Comparison of ENCODE assay signal across 8 mouse cellular contexts in genomic region chr5:32137106-32137522, GRCm38 (mm10). TPM values are rescaled to one million over a fixed set of nuclear protein-coding genes. Genes with fewer than 3 reads are reported as not detected.
A peak's percentile ranks its signal among the peaks of the same experiment; 100 is the strongest.
DNase-seq lines count a peak whose midpoint lies in the region; ATAC-seq lines count a peak whose summit lies in the region.

No protein-coding gene starts in this region.

- ATAC-seq in hindbrain, embryonic 11.5 days (ENCODE audit: low FRiP score), result no peak
- ATAC-seq in limb, embryonic 15.5 days (ENCODE audit: insufficient number of reproducible peaks, low FRiP score, low TSS enrichment, low read depth), result no peak
- ATAC-seq in neural tube, embryonic 11.5 days (ENCODE audit: insufficient read depth, low FRiP score, low TSS enrichment), result no peak

- peak; percentile 36 for DNase-seq in embryo, embryonic 11 days
- DNase-seq in embryo, embryonic 10.5 days (ENCODE audit: low spot score), result no peak
- peak; percentile 47 for DNase-seq in embryonic facial prominence, embryonic 10.5 days (ENCODE audit: low spot score)
- no peak for DNase-seq in hindbrain, embryonic 11.5 days (ENCODE audit: low spot score)
- no peak for DNase-seq in neural tube, embryonic 11.5 days (ENCODE audit: low spot score)
- DNase-seq in urinary bladder, postnatal 14 days (ENCODE audit: low spot score), result no peak
- DNase-seq in T-cell, adult 2 months (ENCODE audit: low spot score), result no peak

- peaks cover 56% of the 10 kb centered on the region for H3K27me3 ChIP-seq in embryonic facial prominence, embryonic 10.5 days (replicated peaks; ENCODE audit: low read depth, poor library complexity, severe bottlenecking)
- peaks cover 39% of the 10 kb centered on the region for H3K27me3 ChIP-seq in hindbrain, embryonic 11.5 days (ENCODE audit: control insufficient read depth, insufficient read depth, low read length)
- no peaks in the 10 kb centered on the region for H3K27me3 ChIP-seq in limb, embryonic 15.5 days
- H3K27me3 ChIP-seq in neural tube, embryonic 11.5 days (ENCODE audit: control insufficient read depth, insufficient read depth, low read length), result peaks cover 45% of the 10 kb centered on the region

- H3K4me2 ChIP-seq in hindbrain, embryonic 11.5 days (replicated peaks; ENCODE audit: low read depth, low read length), result peak overlapping the region; percentile 93
- peak overlapping the region; percentile 82 for H3K4me2 ChIP-seq in limb, embryonic 15.5 days
- peak overlapping the region; percentile 94 for H3K4me2 ChIP-seq in neural tube, embryonic 11.5 days (ENCODE audit: low read depth)

- no peak overlapping the region for H3K9ac ChIP-seq in hindbrain, embryonic 11.5 days (ENCODE audit: low read depth, low read length)
- H3K9ac ChIP-seq in limb, embryonic 15.5 days, result peak overlapping the region; percentile 73
- no peak overlapping the region for H3K9ac ChIP-seq in neural tube, embryonic 11.5 days (ENCODE audit: low read length)

- H3K4me1 ChIP-seq in embryonic facial prominence, embryonic 10.5 days, result peaks cover 65% of the 10 kb centered on the region
- H3K4me1 ChIP-seq in hindbrain, embryonic 11.5 days (replicated peaks; ENCODE audit: control insufficient read depth, insufficient read depth, low read length), result peaks cover 3% of the 10 kb centered on the region; the same call in 1 of the 2 replicates
- peaks cover 38% of the 10 kb centered on the region for H3K4me1 ChIP-seq in limb, embryonic 15.5 days
- peaks cover 6% of the 10 kb centered on the region; the same call in 1 of the 2 replicates for H3K4me1 ChIP-seq in neural tube, embryonic 11.5 days (ENCODE audit: control insufficient read depth, insufficient read depth, low read length)

- H3K27ac ChIP-seq in embryonic facial prominence, embryonic 10.5 days (replicated peaks), result no peak overlapping the region; the same call in 1 of the 2 replicates
- H3K27ac ChIP-seq in hindbrain, embryonic 11.5 days (ENCODE audit: low read depth, low read length), result no peak overlapping the region
- H3K27ac ChIP-seq in limb, embryonic 15.5 days, result peak overlapping the region; percentile 99
- no peak overlapping the region for H3K27ac ChIP-seq in neural tube, embryonic 11.5 days (ENCODE audit: low read depth, low read length)

- peak overlapping the region; percentile 76 for H3K4me3 ChIP-seq in embryonic facial prominence, embryonic 10.5 days
- H3K4me3 ChIP-seq in hindbrain, embryonic 11.5 days (ENCODE audit: low read depth, low read length), result peak overlapping the region; percentile 41
- H3K4me3 ChIP-seq in limb, embryonic 15.5 days, result peak overlapping the region; percentile 75
- H3K4me3 ChIP-seq in neural tube, embryonic 11.5 days (ENCODE audit: low read depth, low read length), result peak overlapping the region; percentile 52

- no peaks in the 10 kb centered on the region for H3K36me3 ChIP-seq in embryonic facial prominence, embryonic 10.5 days (replicated peaks)
- no peaks in the 10 kb centered on the region for H3K36me3 ChIP-seq in hindbrain, embryonic 11.5 days (ENCODE audit: control insufficient read depth, insufficient read depth, low read length)
- no peaks in the 10 kb centered on the region for H3K36me3 ChIP-seq in limb, embryonic 15.5 days
- H3K36me3 ChIP-seq in neural tube, embryonic 11.5 days (ENCODE audit: control insufficient read depth, insufficient read depth, low read length), result no peaks in the 10 kb centered on the region

- no peaks in the 10 kb centered on the region for H3K9me3 ChIP-seq in embryonic facial prominence, embryonic 10.5 days
- no peaks in the 10 kb centered on the region for H3K9me3 ChIP-seq in hindbrain, embryonic 11.5 days (ENCODE audit: control insufficient read depth, low read length)
- H3K9me3 ChIP-seq in limb, embryonic 15.5 days, result no peaks in the 10 kb centered on the region
- no peaks in the 10 kb centered on the region for H3K9me3 ChIP-seq in neural tube, embryonic 11.5 days (ENCODE audit: control insufficient read depth, low read length)

- WGBS in embryonic facial prominence, embryonic 10.5 days, result 1% methylated on average over 12 of the region's 12 CpGs
- under 1% methylated on average over 12 of the region's 12 CpGs for WGBS in hindbrain, embryonic 11.5 days
- under 1% methylated on average over 12 of the region's 12 CpGs for WGBS in limb, embryonic 15.5 days
- 2% methylated on average over 12 of the region's 12 CpGs for WGBS in neural tube, embryonic 11.5 days

RNA-seq across cellular contexts. Expression of gene Fosl2, which starts 1.5 kb away (rescaled TPM):
- 0.50 and 0.67 TPM in 2 replicates for polyA plus RNA-seq in embryonic facial prominence, embryonic 10.5 days (2016; fragmentation: Nextera tagmentation; extraction: Ambion mirVana)
- polyA plus RNA-seq in hindbrain, embryonic 11.5 days (2014; fragmentation: Nextera tagmentation; extraction: Ambion mirVana), result 0.67 and 1.1 TPM in 2 replicates
- 9.9 and 10.6 TPM in 2 replicates for polyA plus RNA-seq in limb, embryonic 15.5 days (2015; fragmentation: Nextera tagmentation; extraction: Ambion mirVana)
- polyA plus RNA-seq in neural tube, embryonic 11.5 days (2014; fragmentation: Nextera tagmentation; extraction: Ambion mirVana), result 0.48 and 0.96 TPM in 2 replicates

Comparison
In these comparisons a context has a peak if more than half of its experiments do, and no peak if none do; other contexts are left out.
1. DNase-seq: peak in embryo, embryonic 11 days (single experiment) and embryonic facial prominence, embryonic 10.5 days (single experiment); none in embryo, embryonic 10.5 days (single experiment), hindbrain, embryonic 11.5 days (single experiment), neural tube, embryonic 11.5 days (single experiment), urinary bladder, postnatal 14 days (single experiment) and T-cell, adult 2 months (single experiment).
2. Peak in every context shown above with its lines, with median percentiles within 50 percentile points of each other: H3K4me3 ChIP-seq and H3K4me2 ChIP-seq.